Mouse (Mus musculus) limb, embryonic 12.5 days (tissue): Measurements from ENCODE around the gene Fbxw4. TPM values are rescaled to one million over a fixed set of nuclear protein-coding genes. Genes with fewer than 3 reads are reported as not detected.
"Not testable (repeated sequence)": the region's sequence is repeated elsewhere in the genome, so short reads cannot be mapped to it uniquely, and the experiment has no call there.

Experiments used
- ATAC-seq: fragments of 200-750 bp; cut with Nextera tagmentation; 2 replicates; pipeline ENCODE4 v1.8.0; 2017; ENCODE audit warnings: low read depth, moderate TSS enrichment; ENCODE audit not compliant: insufficient number of reproducible peaks, insufficient read depth, low FRiP score, low TSS enrichment
- H3K27ac ChIP-seq: fragments of 300-500 bp; sonication (generic); 2 replicates; pipeline ENCODE4 v1.5.1; 2016; ENCODE audit warnings: mild to moderate bottlenecking, moderate library complexity
- H3K27me3 ChIP-seq: fragments of 300-500 bp; sonication (generic); 2 replicates; pipeline ENCODE4 v1.6.1; 2016; ENCODE audit warnings: mild to moderate bottlenecking, moderate library complexity
- H3K36me3 ChIP-seq: fragments of 300-500 bp; sonication (generic); 2 replicates; pipeline ENCODE4 v1.6.1; 2016; ENCODE audit warnings: mild to moderate bottlenecking, moderate library complexity
- H3K4me1 ChIP-seq: fragments of 300-500 bp; sonication (generic); replicated peaks from 2 replicates; pipeline ENCODE4 v1.6.1; 2016
- H3K4me2 ChIP-seq: fragments of 300-500 bp; sonication (generic); 2 replicates; pipeline ENCODE4 v1.6.1; 2016; ENCODE audit warnings: mild to moderate bottlenecking, moderate library complexity
- H3K4me3 ChIP-seq: fragments of 300-500 bp; sonication (generic); replicated peaks from 2 replicates; pipeline ENCODE4 v1.5.1; 2016; ENCODE audit warnings: mild to moderate bottlenecking
- H3K9ac ChIP-seq: fragments of 300-500 bp; sonication (generic); replicated peaks from 2 replicates; pipeline ENCODE4 v1.6.1; 2016; ENCODE audit warnings: mild to moderate bottlenecking, moderate library complexity
- H3K9me3 ChIP-seq: fragments of 300-500 bp; sonication (generic); 2 replicates; pipeline ENCODE4 v1.6.1; 2016; ENCODE audit warnings: mild to moderate bottlenecking, moderate library complexity
- WGBS: fragments of 180-500 bp; shearing (Covaris S2); methylation state at CpG from one replicate; pipeline ENCODE4 v1.1.7; 2016; 5-methylcytosine and 5-hydroxymethylcytosine counted together
- polyA plus RNA-seq: library from polyadenylated mRNA; unstranded; fragments of >200 nt; fragmentation: Nextera tagmentation; extraction: Ambion mirVana; gene quantifications from 2 replicates; pipeline ENCODE4 v1.2.1, GENCODE M21; 2016

Fbxw4 gene
- polyA plus RNA-seq, 1 experiment from 2014 or later, result 6.8 TPM

- no peaks in the 10 kb centered on the region for H3K36me3 ChIP-seq
- H3K4me3 ChIP-seq, result no peak overlapping the region
- peaks cover 64% of the 10 kb centered on the region for H3K4me1 ChIP-seq
- H3K9me3 ChIP-seq, result no peaks in the 10 kb centered on the region
- H3K27me3 ChIP-seq, result no peaks in the 10 kb centered on the region
- WGBS, result 63% methylated on average over 8 of the region's 8 CpGs
- no peak overlapping the region for H3K27ac ChIP-seq
- ATAC-seq, result no peak
- 0 out of 2 replicates have a peak overlapping the region, but pooled peaks have one; percentile 23 for H3K9ac ChIP-seq
- H3K4me2 ChIP-seq, result no peak overlapping the region
These were observed 4.2 kb downstream of the Fbxw4 start for GRCm38 (mm10) chr19:45655870-45656269.

- Histone ChIP-seq H3K36me3 (no peaks in the 10 kb centered on the region), H3K9ac (no peak overlapping the region), H3K4me1 (peaks cover 60% of the 10 kb centered on the region), H3K4me2 (no peak overlapping the region), H3K4me3 (no peak overlapping the region), H3K9me3 (no peaks in the 10 kb centered on the region), H3K27me3 (no peaks in the 10 kb centered on the region), H3K27ac (no peak overlapping the region)
- ATAC-seq, result no peak
- WGBS, result 56% methylated on average over 6 of the region's 6 CpGs
These were observed 6.1 kb downstream of the Fbxw4 start for GRCm38 (mm10) chr19:45653986-45654385.

- H3K9me3 ChIP-seq, result no peaks in the 10 kb centered on the region
- H3K36me3 ChIP-seq, result no peaks in the 10 kb centered on the region
- H3K27me3 ChIP-seq, result no peaks in the 10 kb centered on the region
- H3K4me2 ChIP-seq, result peak overlapping the region; percentile 35
- peak overlapping the region; percentile 83 for H3K27ac ChIP-seq
- 0 out of 2 replicates have a peak, but pooled peaks have one; percentile 48 for ATAC-seq
- 44% methylated on average over 15 of the region's 15 CpGs for WGBS
- H3K9ac ChIP-seq, result no peak overlapping the region
- H3K4me3 ChIP-seq, result no peak overlapping the region
- peaks cover 53% of the 10 kb centered on the region for H3K4me1 ChIP-seq
These were observed 7.7 kb downstream of the Fbxw4 start for GRCm38 (mm10) chr19:45652286-45652988.

GRCm38 (mm10) chr19:45651524-45651923 is 8.6 kb downstream of the Fbxw4 start:
- Histone ChIP-seq H3K36me3 (no peaks in the 10 kb centered on the region), H3K9ac (no peak overlapping the region), H3K4me3 (no peak overlapping the region), H3K4me2 (peak overlapping the region; percentile 35), H3K9me3 (no peaks in the 10 kb centered on the region), H3K27ac (peak overlapping the region; percentile 83), H3K27me3 (no peaks in the 10 kb centered on the region), H3K4me1 (peaks cover 57% of the 10 kb centered on the region)
- ATAC-seq, result no peak
- 73% methylated on average over 8 of the region's 8 CpGs for WGBS

GRCm38 (mm10) chr19:45649776-45650175 is 10.3 kb downstream of the Fbxw4 start:
- Histone ChIP-seq H3K4me1 (peaks cover 48% of the 10 kb centered on the region), H3K36me3 (no peaks in the 10 kb centered on the region), H3K4me2 (no peak overlapping the region), H3K27me3 (no peaks in the 10 kb centered on the region), H3K9ac (no peak overlapping the region), H3K27ac (no peak overlapping the region), H3K4me3 (no peak overlapping the region), H3K9me3 (no peaks in the 10 kb centered on the region)
- no peak for ATAC-seq
- 77% methylated on average over 4 of the region's 4 CpGs for WGBS

- not testable (repeated sequence) for H3K36me3 ChIP-seq, H3K27ac ChIP-seq, H3K9me3 ChIP-seq, H3K9ac ChIP-seq, H3K4me2 ChIP-seq, H3K4me3 ChIP-seq, H3K27me3 ChIP-seq
- peaks cover 36% of the 10 kb centered on the region for H3K4me1 ChIP-seq
- 89% methylated on average over 6 of the region's 6 CpGs for WGBS
- ATAC-seq, result peak; percentile 80; the same call in 1 of the 2 replicates
These were observed 11.6 kb downstream of the Fbxw4 start for GRCm38 (mm10) chr19:45648469-45648868.

DNA sequence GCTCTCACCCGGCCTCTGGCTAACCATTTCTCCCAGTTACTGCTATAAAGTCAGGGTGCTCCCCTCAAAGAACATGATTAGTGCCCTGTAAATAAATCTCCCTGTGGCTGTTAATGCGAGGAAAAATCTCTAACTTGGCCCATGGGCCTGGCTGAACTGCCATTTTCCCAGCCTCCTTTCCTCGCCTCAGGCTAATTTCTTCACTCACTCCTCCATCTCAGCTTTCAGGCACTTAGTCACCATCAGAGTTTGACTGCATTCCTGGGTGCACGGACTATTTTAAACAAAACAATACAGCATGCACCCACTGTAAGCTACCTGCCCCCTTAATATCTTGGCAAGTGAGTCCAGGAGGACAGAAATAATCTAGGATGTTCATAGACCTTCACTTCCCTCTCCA is 13.2 kb downstream of the Fbxw4 start:
- Histone ChIP-seq H3K36me3 (no peaks in the 10 kb centered on the region), H3K4me1 (peaks cover 20% of the 10 kb centered on the region), H3K9me3 (no peaks in the 10 kb centered on the region), H3K27ac (peak overlapping the region; percentile 72), H3K4me3 (no peak overlapping the region), H3K9ac (no peak overlapping the region), H3K27me3 (no peaks in the 10 kb centered on the region), H3K4me2 (no peak overlapping the region)
- WGBS, result 16% methylated on average over 4 of the region's 4 CpGs
- ATAC-seq, result no peak

- Histone ChIP-seq H3K9ac (no peak overlapping the region), H3K4me1 (no peaks in the 10 kb centered on the region), H3K27me3 (no peaks in the 10 kb centered on the region), H3K9me3 (no peaks in the 10 kb centered on the region), H3K4me2 (no peak overlapping the region), H3K4me3 (no peak overlapping the region), H3K27ac (no peak overlapping the region), H3K36me3 (peaks cover 19% of the 10 kb centered on the region)
- no peak for ATAC-seq
- 89% methylated on average over 7 of the region's 7 CpGs for WGBS
These were observed 19.4 kb downstream of the Fbxw4 start for GRCm38 (mm10) chr19:45640691-45641090.

DNA sequence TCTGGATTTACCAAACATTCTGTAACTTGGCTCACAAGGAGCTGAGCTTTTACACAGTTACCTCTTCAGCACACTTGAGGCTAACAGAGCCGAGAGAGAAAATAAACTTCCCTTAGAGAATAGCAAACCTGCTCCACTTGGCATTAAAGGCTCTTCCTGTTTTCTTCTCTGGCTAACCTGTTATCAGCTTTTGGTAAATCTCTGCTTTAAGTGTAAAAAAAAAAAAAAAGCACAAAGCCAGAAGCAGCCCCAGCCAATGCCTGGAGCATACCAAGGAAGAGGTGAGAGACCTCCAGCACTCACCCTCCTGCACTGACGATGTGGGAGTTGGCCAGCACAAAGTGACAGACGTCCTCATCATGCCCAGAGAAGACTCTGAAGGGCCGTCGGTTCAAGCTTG is 24.2 kb downstream of the Fbxw4 start:
- Histone ChIP-seq H3K4me3 (no peak overlapping the region), H3K36me3 (peaks cover 45% of the 10 kb centered on the region), H3K4me2 (no peak overlapping the region), H3K9ac (no peak overlapping the region), H3K4me1 (peaks cover 6% of the 10 kb centered on the region; the same call in 1 of the 2 replicates), H3K27ac (no peak overlapping the region), H3K27me3 (no peaks in the 10 kb centered on the region), H3K9me3 (no peaks in the 10 kb centered on the region)
- no peak for ATAC-seq
- 58% methylated on average over 5 of the region's 5 CpGs for WGBS

- Histone ChIP-seq H3K36me3 (peaks cover 48% of the 10 kb centered on the region), H3K27ac (no peak overlapping the region), H3K4me3 (no peak overlapping the region), H3K4me2 (no peak overlapping the region), H3K9me3 (no peaks in the 10 kb centered on the region), H3K27me3 (no peaks in the 10 kb centered on the region), H3K4me1 (peaks cover 21% of the 10 kb centered on the region), H3K9ac (no peak overlapping the region)
- WGBS, result 22% methylated on average over 3 of the region's 3 CpGs
- ATAC-seq, result no peak
These were observed 28.5 kb downstream of the Fbxw4 start for GRCm38 (mm10) chr19:45631584-45631983.

DNA sequence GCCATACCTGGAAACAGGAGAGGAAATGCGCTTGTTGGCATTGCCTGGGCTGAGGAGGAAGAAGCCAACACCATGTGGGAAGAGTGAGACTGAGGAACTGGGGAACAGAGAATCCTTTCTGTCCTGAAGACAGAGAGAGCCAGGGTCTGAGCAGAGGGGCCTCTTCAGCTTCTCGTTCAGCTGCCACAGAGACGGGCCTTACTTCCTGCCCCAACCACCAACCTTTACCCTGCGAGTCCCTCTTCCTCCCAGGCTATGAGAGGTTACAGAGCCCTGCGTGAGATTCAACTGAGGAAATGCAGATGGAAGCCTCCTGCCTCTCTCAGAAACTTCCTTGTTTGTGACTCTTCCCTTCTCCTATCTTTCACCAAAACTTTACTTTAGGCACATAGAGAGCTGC is 29.2 kb downstream of the Fbxw4 start:
- H3K27me3 ChIP-seq, result no peaks in the 10 kb centered on the region
- H3K36me3 ChIP-seq, result peaks cover 48% of the 10 kb centered on the region
- no peaks in the 10 kb centered on the region for H3K9me3 ChIP-seq
- H3K4me1 ChIP-seq, result peaks cover 21% of the 10 kb centered on the region
- 54% methylated on average over 5 of the region's 5 CpGs for WGBS
- no peak for ATAC-seq
- H3K4me3 ChIP-seq, result no peak overlapping the region
- no peak overlapping the region for H3K27ac ChIP-seq
- no peak overlapping the region for H3K4me2 ChIP-seq
- H3K9ac ChIP-seq, result no peak overlapping the region

- 96% methylated on average over 3 of the region's 3 CpGs for WGBS
- no peaks in the 10 kb centered on the region for H3K27me3 ChIP-seq
- no peak overlapping the region for H3K9ac ChIP-seq
- no peak overlapping the region for H3K27ac ChIP-seq
- no peak overlapping the region for H3K4me2 ChIP-seq
- no peaks in the 10 kb centered on the region for H3K9me3 ChIP-seq
- H3K4me1 ChIP-seq, result peaks cover 21% of the 10 kb centered on the region
- ATAC-seq, result no peak
- no peak overlapping the region for H3K4me3 ChIP-seq
- H3K36me3 ChIP-seq, result peaks cover 43% of the 10 kb centered on the region
These were observed 30.9 kb downstream of the Fbxw4 start for GRCm38 (mm10) chr19:45629219-45629618.
